Mouse (Mus musculus) left cerebral cortex, adult 18-20 months (tissue): Measurements from ENCODE around the gene Cracr2a. TPM values are rescaled to one million over a fixed set of nuclear protein-coding genes. Genes with fewer than 3 reads are reported as not detected.

Experiments used
- DNase-seq, 2 experiments: peaks; one replicate each; pipeline ENCODE4 v3.0.0; 2021 to 2022; ENCODE audit warnings: low spot score in 2 of 2, mixed read lengths in 1 of 2
- total RNA-seq, 2 experiments: library from RNA; stranded (reverse); gene quantifications; 2 replicates each; pipeline ENCODE4 v1.2.3; 2021

Gene Cracr2a
- total RNA-seq, 2 experiments from 2014 or later, result 1.5 to 3.0 TPM

DNA sequence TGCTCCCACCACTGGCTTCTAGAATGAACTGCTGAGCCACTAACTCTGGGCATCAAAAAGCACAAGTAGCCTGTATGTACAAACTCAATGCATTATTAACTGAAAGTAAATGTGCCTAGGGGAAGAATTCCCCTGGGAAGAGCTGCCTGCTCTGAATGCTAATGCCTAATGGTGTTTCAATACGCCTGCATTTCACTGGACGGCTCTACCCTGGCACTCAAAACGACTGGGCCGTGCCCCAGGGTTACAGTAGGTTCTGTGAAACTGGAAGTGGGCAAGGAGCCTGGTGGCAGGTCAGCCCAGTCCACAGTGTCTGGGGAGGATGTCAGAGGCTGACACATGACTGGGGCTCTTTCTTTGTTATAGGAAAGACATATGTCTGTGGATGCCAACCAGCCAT lies 123.8 kb downstream of the Cracr2a start:
- DNase-seq, result no peak

DNA sequence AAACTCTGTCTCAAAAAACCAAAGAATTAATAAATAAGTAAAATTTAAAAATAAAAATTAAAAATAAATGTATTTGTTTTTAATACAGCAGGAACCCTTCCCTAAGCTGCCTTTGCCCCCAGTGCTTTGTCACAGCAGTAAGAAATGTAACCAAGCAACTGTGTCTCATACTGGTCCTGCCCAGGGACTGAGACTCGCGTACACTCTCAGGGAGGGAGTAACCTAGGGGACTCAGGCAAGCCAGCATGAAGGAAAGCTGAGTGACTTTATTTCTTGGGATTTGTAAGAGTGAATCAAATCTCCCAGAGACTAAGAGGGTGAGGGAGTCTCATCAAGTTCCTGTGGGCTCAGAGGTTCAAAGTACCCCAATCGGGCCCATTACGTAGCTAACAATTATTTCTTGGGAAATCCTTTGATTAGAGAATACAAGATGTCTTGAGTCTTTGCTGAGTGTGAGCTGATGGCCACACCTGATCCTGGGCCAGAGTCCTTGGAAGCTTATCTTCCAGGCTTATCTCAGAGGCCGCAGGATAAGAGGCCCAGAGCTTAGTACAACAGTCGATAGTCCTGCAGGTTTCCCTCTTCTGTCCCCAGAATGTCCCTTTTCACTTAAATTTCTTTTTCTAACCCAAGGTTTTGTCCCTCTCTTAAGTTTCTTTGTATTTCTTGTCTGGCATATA lies 126.2 kb downstream of the Cracr2a start:
- DNase-seq, result no peak

DNA sequence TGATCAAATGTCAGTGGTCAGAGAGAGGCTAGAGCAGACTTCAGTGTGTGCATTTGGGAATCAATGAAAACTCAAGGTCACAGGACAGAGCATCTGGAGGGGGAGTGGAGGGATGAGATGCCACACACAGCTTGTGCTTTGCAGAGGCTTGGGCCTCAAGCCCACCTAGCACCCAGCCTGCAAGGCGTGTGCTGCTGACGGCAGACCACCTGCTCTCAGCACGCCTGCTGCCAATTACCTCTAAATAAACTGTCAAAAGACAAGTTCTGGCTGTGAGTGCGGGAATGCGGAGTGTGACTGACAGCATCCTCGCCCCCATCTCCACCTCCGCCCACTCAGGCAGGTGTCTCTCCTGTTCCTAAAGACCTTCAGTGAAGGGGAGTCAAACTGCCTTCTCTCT lies 131.2 kb downstream of the Cracr2a start:
- DNase-seq, result no peak

DNA sequence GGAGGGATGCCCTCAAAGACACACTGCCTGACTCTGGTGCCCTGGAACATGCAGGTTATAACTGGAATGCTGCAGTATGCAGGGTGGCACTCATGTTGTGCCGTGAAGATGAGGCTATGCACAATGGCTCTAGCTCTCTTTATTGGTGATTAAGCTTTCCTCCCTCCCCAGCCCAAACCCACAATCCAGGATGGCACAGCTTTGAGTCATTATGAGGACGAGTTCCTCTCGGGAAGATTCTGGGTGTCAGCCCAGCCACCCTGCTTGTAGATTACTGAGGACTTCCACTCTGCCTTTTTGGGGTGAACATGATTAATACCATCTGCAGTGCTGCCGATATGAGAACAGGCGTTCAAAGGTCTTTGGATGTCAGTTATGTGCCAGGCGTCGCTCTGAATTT lies 132.5 kb downstream of the Cracr2a start:
- DNase-seq, result no peak

DNA sequence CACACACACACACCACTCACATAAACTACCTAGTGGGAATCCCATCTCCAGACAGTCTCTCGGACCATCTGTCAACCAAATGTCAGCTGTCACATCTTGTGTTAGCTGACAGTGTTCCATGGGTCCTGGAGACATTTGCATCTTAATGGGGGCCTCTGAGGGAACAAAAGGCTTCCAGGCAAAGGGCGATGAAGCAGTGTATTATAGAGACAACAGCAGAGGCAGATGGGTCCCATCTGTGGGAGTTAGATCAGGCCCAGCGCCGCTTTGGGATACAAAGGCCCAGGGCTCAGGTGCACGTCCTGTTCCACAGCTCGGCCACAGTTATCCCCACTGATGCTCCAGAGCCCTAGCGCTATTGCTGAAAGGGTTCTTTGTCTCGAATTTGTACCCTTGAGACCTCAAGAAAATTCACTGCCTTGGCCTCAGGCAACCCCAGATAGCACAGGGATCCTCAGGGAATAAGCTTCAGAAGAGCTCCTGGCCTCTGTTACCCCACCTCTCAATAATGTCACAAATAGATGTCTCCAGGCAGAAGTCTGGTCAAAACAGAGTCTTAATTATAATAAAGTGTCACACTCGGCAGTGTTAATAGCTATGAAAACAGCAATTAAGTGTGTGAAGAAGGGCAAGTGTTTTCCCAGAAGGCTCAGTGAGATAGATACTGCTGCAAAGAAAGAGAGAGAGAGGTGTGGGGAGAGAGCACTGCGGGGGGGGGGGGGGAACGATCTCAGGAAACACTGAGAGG lies 140.1 kb downstream of the Cracr2a start:
- DNase-seq, result no peak

DNA sequence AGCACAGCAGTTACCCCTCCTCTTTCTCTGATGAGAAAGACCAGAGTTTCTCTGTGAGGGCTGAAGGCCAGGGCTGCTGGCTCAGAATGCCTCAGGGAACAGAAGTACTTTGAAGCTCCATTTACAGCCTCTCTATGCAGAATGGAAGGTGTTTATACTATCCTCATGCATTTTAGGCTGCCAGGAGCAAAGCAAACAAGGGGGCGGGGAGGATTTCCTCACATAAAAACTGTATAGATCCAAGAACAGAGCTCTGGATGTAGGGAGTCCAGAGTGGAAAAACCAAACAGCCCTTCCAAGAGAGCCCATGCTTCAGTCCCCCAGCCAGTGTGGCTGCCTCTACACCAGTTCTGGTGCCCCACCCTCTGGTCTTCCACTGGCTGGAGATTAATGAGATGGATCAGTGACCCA lies 147.1 kb downstream of the Cracr2a start:
- DNase-seq, result no peak

DNA sequence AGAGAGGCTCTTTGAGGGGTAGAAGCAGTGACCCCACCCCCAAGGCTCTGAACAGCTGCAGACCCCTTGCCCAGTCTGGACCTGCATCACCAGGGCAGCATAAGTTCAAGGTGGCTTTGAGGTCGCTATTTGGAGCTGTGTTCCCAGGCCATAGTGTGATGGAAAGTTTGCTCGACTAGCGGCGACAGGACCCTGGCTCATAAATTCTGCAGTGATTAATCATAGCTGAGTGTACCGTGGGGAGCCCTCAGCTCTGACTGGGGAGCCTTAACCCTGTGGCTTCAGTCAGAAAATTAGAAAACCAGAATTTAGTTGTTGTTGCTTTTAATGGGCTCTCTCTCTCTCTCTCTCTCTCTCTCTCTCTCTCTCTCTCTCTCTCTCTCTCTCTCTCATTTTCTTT lies 153.8 kb downstream of the Cracr2a start:
- DNase-seq, result no peak

DNA sequence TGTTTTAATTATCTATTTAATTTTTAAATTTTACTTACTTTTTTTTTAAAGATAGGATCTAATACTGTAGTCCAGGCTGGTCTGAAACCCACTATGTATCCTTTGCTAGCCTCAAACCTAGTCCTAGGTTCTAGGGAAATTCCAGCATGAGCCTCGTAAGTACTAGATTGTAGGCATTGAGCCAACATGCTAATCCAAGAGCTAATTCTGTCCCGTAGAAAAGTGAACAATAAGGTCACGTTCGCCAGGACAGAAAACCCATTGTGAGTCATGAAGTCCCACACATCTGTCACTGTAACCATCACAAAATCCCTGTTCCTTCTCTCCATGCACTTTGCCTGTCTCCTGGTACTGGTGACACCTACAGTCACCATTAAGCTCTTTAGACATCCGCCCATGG lies 154.3 kb downstream of the Cracr2a start:
- no peak for DNase-seq

DNA sequence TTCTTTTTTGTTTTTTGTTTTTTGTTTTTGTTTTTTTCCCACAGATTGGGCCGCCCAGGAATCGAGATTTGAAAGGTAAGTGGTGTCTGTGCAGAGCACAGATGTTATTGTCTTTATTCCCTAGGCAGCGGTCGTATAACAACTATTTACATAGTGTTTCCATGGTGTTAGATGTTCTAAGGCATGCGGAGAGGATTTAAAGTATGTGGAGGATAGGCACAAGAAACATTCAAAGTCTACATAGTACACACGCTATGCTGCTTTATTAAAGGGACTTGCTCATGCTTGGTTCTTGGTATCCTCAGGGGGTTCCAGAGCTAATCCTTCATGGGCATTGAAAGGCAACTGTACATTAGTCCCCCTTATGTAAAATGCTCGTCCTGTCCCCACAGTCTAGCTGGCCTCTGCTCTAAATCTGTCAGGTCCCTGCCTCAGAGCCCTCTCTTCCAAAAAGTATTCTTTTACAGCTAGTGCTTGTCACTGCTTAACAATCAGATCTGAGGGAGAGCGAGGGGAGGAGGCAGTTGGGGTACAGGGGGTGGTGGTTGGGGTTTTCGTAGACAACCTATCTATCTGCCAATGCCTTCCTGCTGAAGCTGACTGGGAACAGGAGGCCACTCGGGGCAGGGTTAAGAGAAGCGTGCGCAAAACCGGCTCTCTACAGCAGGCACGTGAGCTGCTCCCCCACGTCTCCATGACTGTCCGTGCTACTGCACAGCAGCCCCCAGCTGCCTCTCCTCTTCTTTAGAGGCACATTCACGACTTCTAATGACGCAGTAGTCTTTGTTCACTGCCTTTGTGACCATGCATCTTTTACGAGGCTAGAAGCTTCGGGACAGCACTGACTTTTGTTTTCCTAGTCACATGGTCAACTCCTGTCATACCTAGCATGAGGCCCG lies 156.3 kb downstream of the Cracr2a start:
- DNase-seq, result no peak

DNA sequence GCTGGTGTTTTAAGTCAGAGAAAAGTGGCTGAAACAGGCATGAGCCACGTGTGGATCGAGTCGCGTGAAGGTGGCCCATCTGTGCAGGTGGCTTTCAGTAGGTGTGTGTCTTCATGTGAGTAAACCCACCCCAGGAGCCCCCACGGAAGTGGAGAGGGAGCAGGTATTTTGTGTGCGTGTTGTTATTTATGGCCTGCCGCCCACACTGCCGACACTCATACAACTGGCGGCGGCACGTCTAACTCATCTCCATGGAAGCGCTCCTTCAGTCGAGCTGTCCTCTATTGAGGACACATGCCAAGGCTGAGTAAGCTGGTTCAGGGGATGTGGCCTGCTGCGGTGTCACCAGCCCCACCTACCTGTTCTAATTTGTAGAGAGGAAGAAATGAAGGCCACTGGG lies 158.7 kb downstream of the Cracr2a start:
- DNase-seq, result peak in 1 of 2 experiments; percentile 58

DNA sequence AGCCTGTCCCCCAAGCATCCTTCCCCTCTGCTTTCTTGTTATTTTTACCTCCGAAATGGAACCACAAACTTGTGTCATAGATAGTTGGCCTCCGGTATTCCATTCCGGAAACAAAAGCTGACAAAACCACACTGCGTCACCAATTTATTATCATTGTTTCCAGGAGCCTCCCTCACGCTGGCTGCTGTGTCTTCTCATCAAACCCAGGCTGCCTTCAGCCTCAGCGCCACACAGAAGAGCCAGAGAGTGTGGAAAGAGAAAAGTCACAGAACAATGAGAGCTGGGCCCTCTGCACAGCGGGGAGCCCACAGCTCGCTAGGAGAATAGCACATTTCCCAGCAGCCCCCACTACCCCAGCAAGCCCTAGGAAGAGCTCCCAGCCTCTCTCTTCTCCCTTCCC lies 162.0 kb downstream of the Cracr2a start:
- DNase-seq, result no peak

Other genes starting within 250 kb of the Cracr2a start
- 10 to 100 TPM; 35.6 to 36.7 TPM for gene Parp11, start 114.5 kb upstream of the Cracr2a start, total RNA-seq
- gene Prmt8, start 208.1 kb downstream of the Cracr2a start, total RNA-seq, result 10 to 100 TPM; 72.7 to 85.8 TPM